Mouse (Mus musculus): ENCODE measurements around the gene Clec4e. TPM values are rescaled to one million over a fixed set of nuclear protein-coding genes. Genes with fewer than 3 reads are reported as not detected.
"Not testable (repeated sequence)": the region's sequence is repeated elsewhere in the genome, so short reads cannot be mapped to it uniquely, and the experiment has no call there.

The Clec4e gene
- polyA plus RNA-seq (2015; fragmentation: Nextera tagmentation; extraction: Ambion mirVana), result not detected in 2 replicates

DNA sequence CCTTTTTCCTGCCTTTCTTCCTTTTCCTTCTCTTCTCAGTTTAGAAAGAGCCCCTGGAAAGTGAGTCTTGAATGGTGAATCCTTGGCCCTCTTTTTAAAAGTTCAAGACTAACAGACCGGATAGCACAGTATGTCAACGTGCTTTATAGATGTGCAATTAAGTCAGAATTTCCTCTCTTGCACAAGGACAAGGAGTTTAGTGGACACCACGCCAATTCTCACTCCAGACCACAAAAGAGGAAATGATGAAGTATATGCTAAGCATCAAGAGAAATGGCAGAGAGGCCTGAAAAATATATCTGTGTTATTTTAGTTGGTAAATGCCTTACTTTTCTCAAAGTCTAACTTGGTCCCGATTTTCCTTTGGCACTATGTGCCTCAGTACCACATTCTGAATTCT lies at the start of gene Clec4e:
Clec4e (minus strand) TSS at position 118 of the 400 bp plus-strand sequence.
- Histone ChIP-seq H3K27me3 (no peaks in the 10 kb centered on the region), H3K4me2 (no peak within 1 kb of the TSS), H3K9me3 (replicated peaks) (no peaks in the 10 kb centered on the region), H3K4me3 (replicated peaks) (no peak within 1 kb of the TSS), H3K27ac (no peak within 1 kb of the TSS), H3K9ac (no peak within 1 kb of the TSS), H3K36me3 (no peaks in the 10 kb centered on the region), H3K4me1 (no peaks in the 10 kb centered on the region)
- ATAC-seq (replicated peaks; ENCODE audit: low FRiP score), result no peak
- WGBS, result 75% methylated on average over 4 of the region's 4 CpGs

DNA sequence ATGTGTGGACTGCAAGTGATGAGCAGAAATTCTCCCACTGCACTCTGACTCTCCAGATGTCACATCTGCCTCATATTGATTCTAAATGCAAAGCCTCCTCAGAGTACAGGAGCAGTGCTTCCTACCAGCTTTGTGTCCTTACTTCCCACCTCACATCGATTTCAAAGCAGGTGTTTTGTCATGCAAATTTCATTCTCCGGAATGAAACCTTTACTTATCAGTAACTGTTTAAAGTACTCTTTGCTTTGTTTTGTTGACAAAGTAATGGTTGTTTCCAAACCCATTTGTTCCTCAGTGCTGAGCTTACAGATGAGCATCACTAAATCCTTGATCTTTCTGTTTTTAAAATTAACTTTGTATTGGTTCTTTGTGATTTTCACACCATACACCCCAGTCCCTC lies 42.8 kb upstream of the Clec4e start:
- Histone ChIP-seq H3K4me1 (no peaks in the 10 kb centered on the region), H3K9me3 (replicated peaks) (no peaks in the 10 kb centered on the region), H3K9ac (no peak overlapping the region), H3K36me3 (no peaks in the 10 kb centered on the region), H3K27me3 (no peaks in the 10 kb centered on the region), H3K4me2 (no peak overlapping the region), H3K27ac (no peak overlapping the region), H3K4me3 (replicated peaks) (no peak overlapping the region)
- ATAC-seq (replicated peaks; ENCODE audit: low FRiP score), result no peak
- 53% methylated on average over 2 of the region's 2 CpGs for WGBS

DNA sequence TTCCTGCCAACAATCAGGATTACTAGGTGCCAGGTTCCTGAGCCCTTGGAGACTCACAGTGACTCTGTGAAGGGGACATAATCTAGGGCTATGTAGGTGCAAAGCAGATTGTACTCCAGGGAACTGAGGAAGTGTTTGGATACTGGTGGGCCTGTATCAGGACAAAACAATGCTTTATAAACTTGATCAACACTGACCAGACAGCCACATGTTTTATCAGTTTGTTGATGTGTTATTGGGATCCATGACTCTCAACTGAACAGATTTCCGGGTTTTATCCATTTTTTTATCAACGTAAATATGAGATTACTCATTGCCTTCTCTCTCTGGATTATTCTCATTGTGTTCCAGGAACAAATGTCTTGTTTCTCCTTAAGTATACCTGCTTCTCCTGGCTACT lies 18.4 kb upstream of the Clec4e start, which contains the start of gene Vmn2r19:
Vmn2r19 (plus strand) TSS at position 301 of the 400 bp plus-strand sequence.
- no peak within 1 kb of the TSS for H3K27ac ChIP-seq
- no peaks in the 10 kb centered on the region for H3K36me3 ChIP-seq
- H3K4me1 ChIP-seq, result no peaks in the 10 kb centered on the region
- no peaks in the 10 kb centered on the region for H3K9me3 ChIP-seq (replicated peaks)
- H3K4me2 ChIP-seq, result no peak within 1 kb of the TSS
- no peaks in the 10 kb centered on the region for H3K27me3 ChIP-seq
- no peak for ATAC-seq (replicated peaks; ENCODE audit: low FRiP score)
- H3K4me3 ChIP-seq (replicated peaks), result no peak within 1 kb of the TSS
- 92% methylated on average over 2 of the region's 2 CpGs for WGBS
- no peak within 1 kb of the TSS for H3K9ac ChIP-seq

DNA sequence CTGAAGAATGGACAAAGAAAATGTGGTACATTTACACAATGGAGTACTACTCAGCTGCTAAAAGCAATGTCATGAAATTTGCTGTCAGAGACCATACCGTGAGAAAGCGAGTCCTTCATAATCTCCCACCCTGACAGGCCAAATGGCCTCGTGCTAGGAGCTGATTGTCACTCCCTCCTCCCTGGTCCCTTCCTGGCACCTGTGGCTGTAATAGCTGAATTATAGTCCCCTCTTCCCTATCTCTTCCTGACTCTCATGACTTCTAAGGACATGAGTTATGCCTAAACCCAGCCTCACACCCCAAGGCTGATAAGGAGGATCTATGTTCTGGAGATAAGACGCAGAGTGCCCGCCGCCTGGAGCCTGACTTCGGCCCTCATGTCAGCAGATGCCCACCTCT lies 16.6 kb upstream of the Clec4e start:
- ATAC-seq (replicated peaks; ENCODE audit: low FRiP score); H3K9ac ChIP-seq; H3K4me1 ChIP-seq; H3K9me3 ChIP-seq (replicated peaks); H3K36me3 ChIP-seq; H3K27ac ChIP-seq; H3K4me2 ChIP-seq; H3K4me3 ChIP-seq (replicated peaks); H3K27me3 ChIP-seq: not testable (repeated sequence)
- 85% methylated on average over 7 of the region's 7 CpGs for WGBS

DNA sequence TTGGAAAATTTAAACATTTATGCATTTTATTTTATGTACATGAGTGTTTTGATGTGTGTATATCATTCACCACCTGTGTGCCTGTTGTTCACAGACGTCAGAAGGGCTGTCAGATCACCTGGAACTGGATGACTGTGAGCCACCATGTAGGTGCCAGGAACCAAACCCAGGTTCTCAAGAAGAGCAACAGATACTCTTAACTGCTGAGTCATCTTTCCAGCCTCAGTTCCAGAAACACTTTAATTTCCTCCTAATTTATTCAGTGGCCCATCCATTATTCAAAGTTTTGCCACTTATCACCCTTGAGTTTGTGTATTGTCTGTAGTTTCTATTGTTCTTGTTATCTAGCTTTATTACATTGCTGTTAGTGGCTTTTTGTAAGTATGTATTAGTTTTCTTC lies 7.0 kb upstream of the Clec4e start:
- no peak overlapping the region for H3K9ac ChIP-seq
- 64% methylated on average over 1 of the region's 1 CpGs for WGBS
- no peak for ATAC-seq (replicated peaks; ENCODE audit: low FRiP score)
- no peaks in the 10 kb centered on the region for H3K4me1 ChIP-seq
- H3K27ac ChIP-seq, result no peak overlapping the region
- no peak overlapping the region for H3K4me2 ChIP-seq
- H3K27me3 ChIP-seq, result no peaks in the 10 kb centered on the region
- H3K4me3 ChIP-seq (replicated peaks), result no peak overlapping the region
- no peaks in the 10 kb centered on the region for H3K9me3 ChIP-seq (replicated peaks)
- no peaks in the 10 kb centered on the region for H3K36me3 ChIP-seq

DNA sequence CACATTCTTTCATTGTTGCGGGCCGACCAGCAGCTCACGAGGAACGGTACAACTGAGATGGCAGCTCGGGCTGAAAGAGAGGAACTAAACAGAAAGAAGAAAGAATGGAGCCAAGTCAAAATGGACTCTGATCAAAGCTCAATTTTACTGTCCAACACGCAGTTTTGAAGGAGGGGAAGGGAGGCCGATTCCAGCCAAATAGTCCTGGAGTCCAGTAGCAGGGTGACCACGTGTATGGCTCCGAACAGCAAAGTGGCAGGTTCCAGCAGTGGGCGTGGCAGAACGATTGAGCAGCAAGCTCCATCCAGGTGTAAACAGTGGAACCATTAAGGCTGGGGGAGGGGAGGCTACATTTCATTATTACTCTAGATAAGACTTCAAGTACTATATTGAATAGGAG lies 3.8 kb upstream of the Clec4e start:
- H3K4me3 ChIP-seq (replicated peaks); H3K36me3 ChIP-seq; H3K4me2 ChIP-seq; H3K9ac ChIP-seq; H3K27me3 ChIP-seq; H3K4me1 ChIP-seq; H3K27ac ChIP-seq; H3K9me3 ChIP-seq (replicated peaks): not testable (repeated sequence)
- WGBS, result 90% methylated on average over 11 of the region's 11 CpGs
- peak; percentile 52; the same call in 1 of the 2 replicates for ATAC-seq (replicated peaks; ENCODE audit: low FRiP score)

DNA sequence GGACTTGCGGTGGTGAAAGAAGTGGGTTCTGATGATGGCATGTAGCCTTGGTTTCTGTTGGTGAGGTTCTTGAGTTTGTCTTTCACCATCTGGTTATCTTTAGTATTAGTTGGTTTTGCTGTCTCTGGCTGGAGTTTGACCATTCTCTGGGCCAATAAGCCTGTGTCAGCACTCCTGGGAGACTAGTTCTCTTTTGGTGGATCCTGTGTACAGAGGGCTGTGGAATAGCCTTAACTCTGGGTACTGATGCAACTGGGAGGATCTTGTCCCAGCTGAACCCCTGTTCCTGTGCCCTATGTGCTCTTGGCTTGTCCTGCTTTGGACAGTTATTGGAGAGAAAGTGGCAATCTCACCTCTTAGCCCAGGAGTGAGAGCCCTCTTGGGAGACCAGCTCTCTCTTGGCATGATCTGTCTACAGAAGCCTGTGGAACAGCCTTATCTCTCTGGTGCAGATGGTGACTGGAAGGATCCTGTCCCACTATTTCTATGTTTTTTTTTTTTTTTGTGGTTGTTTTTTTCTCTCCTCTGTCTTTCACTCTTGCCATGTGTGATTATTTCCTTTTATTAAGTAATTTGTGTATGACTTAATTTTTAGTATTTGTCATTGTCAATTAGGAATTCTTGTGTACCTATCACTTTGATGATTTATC lies 3.2 kb upstream of the Clec4e start:
- H3K4me2 ChIP-seq, result no peak overlapping the region
- H3K9me3 ChIP-seq (replicated peaks), result no peaks in the 10 kb centered on the region
- 94% methylated on average over 1 of the region's 1 CpGs for WGBS
- ATAC-seq (replicated peaks; ENCODE audit: low FRiP score), result peak; percentile 94
- no peak overlapping the region for H3K4me3 ChIP-seq (replicated peaks)
- H3K9ac ChIP-seq, result no peak overlapping the region
- no peak overlapping the region for H3K27ac ChIP-seq
- no peaks in the 10 kb centered on the region for H3K27me3 ChIP-seq
- no peaks in the 10 kb centered on the region for H3K36me3 ChIP-seq
- H3K4me1 ChIP-seq, result no peaks in the 10 kb centered on the region

DNA sequence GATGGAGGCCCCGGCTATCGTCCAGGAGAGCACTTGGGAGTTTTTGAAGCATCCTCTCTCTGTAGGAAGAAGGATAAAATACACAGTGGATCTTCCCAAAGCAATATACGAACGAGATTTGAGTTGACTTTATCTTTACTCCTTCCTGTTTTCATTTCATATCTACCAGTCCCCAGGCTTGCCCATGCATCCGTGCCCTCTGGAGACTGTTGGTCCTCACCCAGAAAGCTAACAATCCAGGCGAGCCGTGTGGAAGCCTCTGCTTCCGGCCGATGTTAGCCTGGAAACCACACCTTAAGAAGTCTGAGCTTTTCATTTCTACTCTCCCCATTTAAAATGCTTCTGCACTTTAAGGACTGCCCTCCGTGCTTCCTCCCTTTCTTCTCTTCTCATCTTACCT lies 739 bp downstream of the Clec4e start:
- no peak overlapping the region for H3K4me3 ChIP-seq (replicated peaks)
- no peak for ATAC-seq (replicated peaks; ENCODE audit: low FRiP score)
- no peak overlapping the region for H3K9ac ChIP-seq
- no peak overlapping the region for H3K27ac ChIP-seq
- H3K4me2 ChIP-seq, result no peak overlapping the region
- no peaks in the 10 kb centered on the region for H3K4me1 ChIP-seq
- no peaks in the 10 kb centered on the region for H3K36me3 ChIP-seq
- no peaks in the 10 kb centered on the region for H3K27me3 ChIP-seq
- H3K9me3 ChIP-seq (replicated peaks), result no peaks in the 10 kb centered on the region
- 73% methylated on average over 10 of the region's 10 CpGs for WGBS

DNA sequence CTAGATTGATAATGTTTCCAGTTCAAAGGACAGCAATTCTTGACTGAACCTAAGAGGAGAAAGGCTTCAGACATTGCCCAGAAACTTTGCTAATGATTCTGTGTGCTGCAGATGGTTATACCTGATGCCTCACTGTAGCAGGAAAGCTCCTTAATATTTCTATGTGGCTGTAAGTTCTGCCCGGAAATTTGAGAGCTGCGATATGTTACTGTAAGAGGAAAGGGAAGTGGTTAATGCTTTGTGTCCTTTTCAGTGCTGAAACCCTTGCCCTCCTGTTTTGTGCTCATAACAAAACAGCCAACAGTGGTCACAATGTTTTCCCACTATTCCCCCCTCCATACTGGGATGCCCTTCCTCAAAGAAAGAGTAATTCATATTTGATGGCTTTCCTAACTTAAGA lies 3.4 kb downstream of the Clec4e start:
- no peak overlapping the region for H3K9ac ChIP-seq
- no peak for ATAC-seq (replicated peaks; ENCODE audit: low FRiP score)
- no peak overlapping the region for H3K4me3 ChIP-seq (replicated peaks)
- H3K4me1 ChIP-seq, result no peaks in the 10 kb centered on the region
- H3K27ac ChIP-seq, result no peak overlapping the region
- H3K27me3 ChIP-seq, result no peaks in the 10 kb centered on the region
- H3K4me2 ChIP-seq, result no peak overlapping the region
- no peaks in the 10 kb centered on the region for H3K36me3 ChIP-seq
- 85% methylated on average over 2 of the region's 2 CpGs for WGBS
- no peaks in the 10 kb centered on the region for H3K9me3 ChIP-seq (replicated peaks)

DNA sequence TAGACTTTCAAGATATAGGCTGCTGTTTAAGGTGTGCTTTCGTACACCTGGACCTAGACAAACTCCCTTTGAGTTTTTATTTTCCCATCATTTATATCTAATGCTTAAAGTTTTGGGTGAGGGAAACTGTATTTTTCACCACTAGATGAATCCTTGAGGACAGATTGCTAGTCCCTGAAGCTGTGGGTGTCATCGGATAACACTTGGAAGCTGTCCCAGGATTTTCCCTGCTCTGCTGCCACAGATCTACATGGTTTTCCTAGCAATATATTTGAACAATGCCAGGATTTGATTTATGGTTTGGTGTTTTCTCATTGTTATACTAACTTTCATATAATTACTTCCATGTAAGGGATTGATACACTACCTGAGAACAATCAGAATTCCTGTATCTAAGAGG lies 10.2 kb downstream of the Clec4e start:
- WGBS, result 92% methylated on average over 2 of the region's 2 CpGs

DNA sequence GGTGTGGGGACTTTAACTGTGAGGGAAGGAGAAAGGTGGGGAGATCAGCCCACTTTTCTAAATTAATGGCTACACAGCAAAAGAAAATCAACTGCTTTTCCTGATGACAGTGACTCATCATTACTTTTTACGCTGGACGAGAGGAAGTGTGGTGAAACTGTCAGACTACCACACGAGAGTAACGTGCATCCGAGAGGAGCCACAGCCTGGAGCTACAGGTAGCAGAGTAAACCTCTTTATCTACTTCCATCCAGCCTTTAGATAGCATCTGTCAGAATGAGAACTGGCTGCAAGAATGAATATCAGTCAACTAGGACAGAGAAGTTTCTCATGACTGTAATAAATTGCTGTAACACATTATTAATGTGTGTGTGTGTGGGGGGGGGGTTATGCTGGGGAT lies 22.7 kb downstream of the Clec4e start:
- 68% methylated on average over 5 of the region's 5 CpGs for WGBS
- no peak overlapping the region for H3K27ac ChIP-seq
- H3K27me3 ChIP-seq, result no peaks in the 10 kb centered on the region
- no peaks in the 10 kb centered on the region for H3K36me3 ChIP-seq
- H3K9ac ChIP-seq, result no peak overlapping the region
- H3K4me3 ChIP-seq (replicated peaks), result no peak overlapping the region
- H3K9me3 ChIP-seq (replicated peaks), result no peaks in the 10 kb centered on the region
- no peak overlapping the region for H3K4me2 ChIP-seq
- no peak for ATAC-seq (replicated peaks; ENCODE audit: low FRiP score)
- no peaks in the 10 kb centered on the region for H3K4me1 ChIP-seq

More for the DNA sequence above, 10.2 kb downstream of the Clec4e start:
- Histone ChIP-seq H3K9ac (no peak overlapping the region), H3K4me3 (replicated peaks) (no peak overlapping the region), H3K36me3 (no peaks in the 10 kb centered on the region), H3K27ac (no peak overlapping the region), H3K4me1 (no peaks in the 10 kb centered on the region), H3K27me3 (no peaks in the 10 kb centered on the region), H3K4me2 (no peak overlapping the region), H3K9me3 (replicated peaks) (no peaks in the 10 kb centered on the region)
- no peak for ATAC-seq (replicated peaks; ENCODE audit: low FRiP score)

DNA sequence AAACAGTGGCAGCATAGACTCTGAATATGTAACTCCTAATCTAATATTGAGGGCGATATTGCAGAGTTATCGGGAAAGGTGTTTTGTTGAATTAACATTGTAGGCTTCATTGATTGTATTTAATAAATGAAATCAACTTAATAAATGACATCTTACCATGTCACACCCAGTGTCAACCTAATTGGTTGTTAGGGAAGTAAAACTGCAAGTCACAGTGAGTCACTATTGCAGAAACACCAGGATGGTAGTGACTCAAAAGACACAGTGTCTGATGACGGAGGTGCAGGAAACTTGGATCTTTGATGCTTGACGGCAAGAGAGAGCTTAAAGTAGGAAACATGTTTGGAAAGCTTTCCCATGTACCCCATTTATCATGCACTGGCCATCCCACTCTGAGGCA lies 23.9 kb downstream of the Clec4e start:
- H3K4me3 ChIP-seq (replicated peaks), result no peak overlapping the region
- no peaks in the 10 kb centered on the region for H3K9me3 ChIP-seq (replicated peaks)
- no peaks in the 10 kb centered on the region for H3K27me3 ChIP-seq
- H3K36me3 ChIP-seq, result no peaks in the 10 kb centered on the region
- no peaks in the 10 kb centered on the region for H3K4me1 ChIP-seq
- no peak for ATAC-seq (replicated peaks; ENCODE audit: low FRiP score)
- H3K27ac ChIP-seq, result no peak overlapping the region
- WGBS, result 82% methylated on average over 4 of the region's 4 CpGs
- H3K4me2 ChIP-seq, result no peak overlapping the region
- no peak overlapping the region for H3K9ac ChIP-seq

DNA sequence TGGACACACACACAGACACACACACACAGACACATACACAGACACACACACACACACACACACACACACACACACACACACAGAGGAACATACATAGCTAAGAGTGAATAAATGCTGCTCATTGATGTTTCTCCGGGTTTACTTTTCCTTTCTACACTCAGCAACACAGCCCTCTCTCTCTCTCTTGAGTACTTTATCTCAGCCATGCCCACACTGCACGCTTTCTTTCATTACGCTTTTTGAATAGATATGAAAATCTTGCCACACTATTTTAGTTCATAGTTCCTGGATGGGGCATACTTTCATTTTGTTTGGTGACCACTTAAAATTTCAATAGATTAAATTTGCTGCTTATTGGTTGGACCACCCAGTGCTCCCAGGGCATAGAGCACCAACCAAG lies 25.5 kb downstream of the Clec4e start:
- WGBS, result 83% methylated on average over 3 of the region's 3 CpGs
- no peak overlapping the region for H3K4me3 ChIP-seq (replicated peaks)
- ATAC-seq (replicated peaks; ENCODE audit: low FRiP score), result no peak
- no peaks in the 10 kb centered on the region for H3K4me1 ChIP-seq
- no peaks in the 10 kb centered on the region for H3K9me3 ChIP-seq (replicated peaks)
- H3K27me3 ChIP-seq, result no peaks in the 10 kb centered on the region
- H3K36me3 ChIP-seq, result no peaks in the 10 kb centered on the region
- H3K27ac ChIP-seq, result no peak overlapping the region
- no peak overlapping the region for H3K4me2 ChIP-seq
- no peak overlapping the region for H3K9ac ChIP-seq

All from kidney, embryonic 15.5 days (tissue).